Mouse (Mus musculus): Measurements from ENCODE around the gene Lrmp.

DNA sequence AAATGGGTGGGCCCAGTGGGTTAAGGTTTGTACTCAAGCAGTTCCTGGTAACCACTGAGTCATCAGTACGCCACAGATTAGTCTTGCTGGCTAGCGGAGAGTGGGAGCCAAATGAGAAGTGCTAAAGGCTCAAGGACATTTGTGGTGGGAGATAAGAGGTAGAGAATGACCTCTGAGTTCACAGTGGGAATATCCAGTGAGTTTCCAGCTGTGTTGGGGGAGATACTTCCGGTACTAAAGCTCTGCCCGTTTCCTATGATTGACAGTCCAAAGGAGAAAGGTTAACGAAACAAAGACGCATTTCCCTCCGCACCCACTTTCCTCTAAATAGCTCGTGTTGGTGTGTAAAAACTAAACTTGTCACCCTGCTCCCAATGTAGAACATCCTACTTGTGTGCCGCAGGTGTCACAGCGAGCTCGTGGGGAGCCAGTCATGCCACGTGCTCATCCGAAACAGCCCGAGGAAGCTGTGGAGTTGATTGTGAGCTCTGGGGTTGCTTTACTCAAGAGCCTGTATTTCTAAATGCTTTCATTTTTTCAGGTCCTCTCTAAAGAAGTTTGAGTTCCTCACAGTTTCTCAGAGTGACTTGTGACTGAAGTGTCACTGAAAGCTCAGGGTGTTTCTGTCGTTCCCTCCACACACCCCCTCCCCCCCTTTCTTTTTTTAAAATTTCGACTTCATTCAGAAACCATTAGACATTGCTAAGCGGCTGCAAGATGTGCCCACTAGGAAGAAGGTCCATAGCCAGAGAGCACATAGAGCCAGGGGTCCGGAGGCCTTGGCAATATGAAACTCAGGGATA, 5.5 kb downstream of the Lrmp start:
- TF ChIP-seq TAL1 (conservative IDR thresholded peaks at IDR 0.05; ENCODE audit: low read depth, low read length), result no peak
- no peak for TF ChIP-seq CTCF (IDR thresholded peaks at IDR 0.05; ENCODE audit: low read depth, low read length)
- TF ChIP-seq GATA1 (IDR thresholded peaks at IDR 0.05; ENCODE audit: borderline replicate concordance, low read length), result no peak
- TF ChIP-seq GATA2 (IDR thresholded peaks at IDR 0.05; ENCODE audit: borderline replicate concordance, low read depth, low read length), result no peak
